Mouse (Mus musculus): Measurements from ENCODE around the gene Pex10. TPM values are rescaled to one million over a fixed set of nuclear protein-coding genes. Genes with fewer than 3 reads are reported as not detected.

Gene Pex10
- polyA plus RNA-seq, 1 experiment, result 3.1 TPM

- Histone ChIP-seq H3K27me3 (ENCODE audit: control insufficient read depth, insufficient read depth, low read length) (no peaks in the 10 kb centered on the region), H3K4me3 (ENCODE audit: control insufficient read depth, low read depth, low read length) (no peak overlapping the region), H3K36me3 (ENCODE audit: control insufficient read depth, insufficient read depth, low read length) (no peaks in the 10 kb centered on the region), H3K4me1 (ENCODE audit: control insufficient read depth, insufficient read depth, low read length) (no peaks in the 10 kb centered on the region), H3K27ac (ENCODE audit: control insufficient read depth, insufficient read depth, low read depth, low read length) (no peak overlapping the region)
- TF ChIP-seq CTCF (IDR thresholded peaks at IDR 0.05; ENCODE audit: control insufficient read depth, insufficient read depth, insufficient replicate concordance, low read depth, low read length) (no peak), POLR2A (IDR thresholded peaks at IDR 0.05; ENCODE audit: control insufficient read depth, low read depth, low read length) (no peak)
These were observed 44.5 kb upstream of the Pex10 start for GRCm38 (mm10) chr4:155022228-155022855.

DNA sequence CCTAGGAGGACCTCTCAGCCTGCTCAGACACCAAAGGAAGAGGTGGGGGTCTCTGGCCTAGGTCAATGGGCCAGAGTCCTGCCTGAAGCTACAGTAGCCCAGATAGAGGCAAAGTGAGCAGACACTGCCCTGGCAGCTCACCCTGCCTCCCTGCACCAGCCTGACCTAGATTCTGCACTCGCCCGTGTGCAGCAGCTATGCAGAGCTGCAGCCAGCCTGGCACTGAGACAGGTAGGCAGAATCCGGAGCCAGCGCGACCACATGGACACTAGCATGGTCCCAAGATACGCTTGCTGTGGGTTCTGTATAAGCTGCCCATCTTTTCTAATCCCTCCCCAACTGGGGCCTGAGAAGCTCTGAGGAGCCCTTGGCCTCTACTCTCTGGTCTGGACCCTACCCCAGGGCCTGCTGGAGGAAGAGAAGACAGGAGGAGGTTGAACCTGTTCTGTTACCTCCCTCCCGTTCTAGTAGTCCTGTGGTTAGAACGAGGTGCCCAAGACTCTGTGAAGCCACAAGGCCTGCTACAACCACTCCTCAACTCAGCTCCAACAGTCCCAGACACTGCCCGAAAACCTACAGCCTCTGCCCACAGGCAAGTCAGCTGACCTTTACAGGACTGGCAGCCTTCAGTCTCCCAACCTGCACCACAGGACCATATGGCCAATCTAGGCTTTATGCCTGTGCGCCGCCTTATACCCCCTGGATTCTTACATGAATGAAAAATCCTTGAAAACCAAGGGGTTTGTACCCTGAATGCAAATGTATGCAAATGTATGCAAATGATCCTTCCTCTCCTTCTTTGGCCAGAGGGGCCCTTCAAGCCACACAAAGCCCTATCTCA is 42.4 kb upstream of the Pex10 start:
- H3K4me3 ChIP-seq (ENCODE audit: control insufficient read depth, low read depth, low read length), result no peak overlapping the region
- H3K27me3 ChIP-seq (ENCODE audit: control insufficient read depth, insufficient read depth, low read length), result no peaks in the 10 kb centered on the region
- no peak overlapping the region for H3K27ac ChIP-seq (ENCODE audit: control insufficient read depth, insufficient read depth, low read depth, low read length)
- H3K4me1 ChIP-seq (ENCODE audit: control insufficient read depth, insufficient read depth, low read length), result no peaks in the 10 kb centered on the region
- TF ChIP-seq CTCF (IDR thresholded peaks at IDR 0.05; ENCODE audit: control insufficient read depth, insufficient read depth, insufficient replicate concordance, low read depth, low read length) (no peak), POLR2A (IDR thresholded peaks at IDR 0.05; ENCODE audit: control insufficient read depth, low read depth, low read length) (no peak)
- no peaks in the 10 kb centered on the region for H3K36me3 ChIP-seq (ENCODE audit: control insufficient read depth, insufficient read depth, low read length)

DNA sequence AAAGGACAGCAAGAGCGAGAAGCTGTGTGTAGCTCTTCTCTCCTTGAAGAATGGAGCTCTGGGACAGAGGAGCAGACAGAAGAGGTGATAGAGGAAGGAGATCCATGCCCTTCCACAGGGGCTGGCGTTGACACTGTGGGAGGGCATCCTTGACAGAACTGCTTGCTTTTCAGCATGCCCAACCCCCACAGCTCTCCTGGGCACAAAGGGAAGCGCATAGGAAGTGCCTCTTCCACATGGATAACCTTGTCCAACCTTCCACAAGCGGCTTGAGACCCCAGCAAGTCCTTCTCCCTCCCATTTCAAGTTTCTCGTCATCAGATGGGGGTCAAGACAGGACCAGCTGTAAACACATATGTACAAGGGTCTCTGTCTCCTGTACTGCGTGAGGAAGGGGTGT is 33.7 kb upstream of the Pex10 start:
- H3K36me3 ChIP-seq (ENCODE audit: control insufficient read depth, insufficient read depth, low read length), result no peaks in the 10 kb centered on the region
- no peak for TF ChIP-seq POLR2A (IDR thresholded peaks at IDR 0.05; ENCODE audit: control insufficient read depth, low read depth, low read length)
- no peak for TF ChIP-seq CTCF (IDR thresholded peaks at IDR 0.05; ENCODE audit: control insufficient read depth, insufficient read depth, insufficient replicate concordance, low read depth, low read length)
- no peaks in the 10 kb centered on the region for H3K27me3 ChIP-seq (ENCODE audit: control insufficient read depth, insufficient read depth, low read length)
- no peak overlapping the region for H3K27ac ChIP-seq (ENCODE audit: control insufficient read depth, insufficient read depth, low read depth, low read length)
- H3K4me1 ChIP-seq (ENCODE audit: control insufficient read depth, insufficient read depth, low read length), result no peaks in the 10 kb centered on the region
- H3K4me3 ChIP-seq (ENCODE audit: control insufficient read depth, low read depth, low read length), result no peak overlapping the region

GRCm38 (mm10) chr4:155034202-155034601 is 32.6 kb upstream of the Pex10 start:
- H3K27me3 ChIP-seq (ENCODE audit: control insufficient read depth, insufficient read depth, low read length), result no peaks in the 10 kb centered on the region
- no peaks in the 10 kb centered on the region for H3K4me1 ChIP-seq (ENCODE audit: control insufficient read depth, insufficient read depth, low read length)
- no peak for TF ChIP-seq CTCF (IDR thresholded peaks at IDR 0.05; ENCODE audit: control insufficient read depth, insufficient read depth, insufficient replicate concordance, low read depth, low read length)
- TF ChIP-seq POLR2A (IDR thresholded peaks at IDR 0.05; ENCODE audit: control insufficient read depth, low read depth, low read length), result no peak
- H3K27ac ChIP-seq (ENCODE audit: control insufficient read depth, insufficient read depth, low read depth, low read length), result no peak overlapping the region
- H3K36me3 ChIP-seq (ENCODE audit: control insufficient read depth, insufficient read depth, low read length), result no peaks in the 10 kb centered on the region
- no peak overlapping the region for H3K4me3 ChIP-seq (ENCODE audit: control insufficient read depth, low read depth, low read length)

DNA sequence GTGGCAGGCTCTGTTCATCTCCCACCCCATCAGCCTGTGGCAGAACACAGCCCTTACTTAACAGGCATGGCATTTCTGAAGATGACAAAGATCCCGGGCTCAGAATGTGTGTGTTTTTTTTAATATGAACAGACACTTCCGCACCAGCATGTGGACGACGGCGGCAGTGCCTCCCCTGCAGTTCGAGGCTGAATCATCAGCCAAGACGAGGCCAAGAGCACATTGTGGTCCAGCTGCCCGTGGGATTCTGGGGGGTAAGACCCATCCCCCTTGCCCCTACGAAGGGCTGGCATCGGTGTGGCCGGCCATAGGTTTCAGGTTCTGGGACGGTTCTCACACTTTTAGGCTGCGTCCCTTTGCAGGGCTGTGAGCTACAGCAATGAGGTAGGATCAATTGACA is 32.0 kb upstream of the Pex10 start:
- H3K36me3 ChIP-seq (ENCODE audit: control insufficient read depth, insufficient read depth, low read length), result no peaks in the 10 kb centered on the region
- no peak overlapping the region for H3K4me3 ChIP-seq (ENCODE audit: control insufficient read depth, low read depth, low read length)
- TF ChIP-seq CTCF (IDR thresholded peaks at IDR 0.05; ENCODE audit: control insufficient read depth, insufficient read depth, insufficient replicate concordance, low read depth, low read length) (no peak), POLR2A (IDR thresholded peaks at IDR 0.05; ENCODE audit: control insufficient read depth, low read depth, low read length) (no peak)
- H3K27ac ChIP-seq (ENCODE audit: control insufficient read depth, insufficient read depth, low read depth, low read length), result no peak overlapping the region
- no peaks in the 10 kb centered on the region for H3K4me1 ChIP-seq (ENCODE audit: control insufficient read depth, insufficient read depth, low read length)
- no peaks in the 10 kb centered on the region for H3K27me3 ChIP-seq (ENCODE audit: control insufficient read depth, insufficient read depth, low read length)

GRCm38 (mm10) chr4:155040197-155040596 is 26.6 kb upstream of the Pex10 start:
- Histone ChIP-seq H3K4me3 (ENCODE audit: control insufficient read depth, low read depth, low read length) (no peak overlapping the region), H3K4me1 (ENCODE audit: control insufficient read depth, insufficient read depth, low read length) (peaks cover 13% of the 10 kb centered on the region), H3K27me3 (ENCODE audit: control insufficient read depth, insufficient read depth, low read length) (no peaks in the 10 kb centered on the region), H3K27ac (ENCODE audit: control insufficient read depth, insufficient read depth, low read depth, low read length) (no peak overlapping the region), H3K36me3 (ENCODE audit: control insufficient read depth, insufficient read depth, low read length) (no peaks in the 10 kb centered on the region)
- no peak for TF ChIP-seq POLR2A (IDR thresholded peaks at IDR 0.05; ENCODE audit: control insufficient read depth, low read depth, low read length)
- no peak for TF ChIP-seq CTCF (IDR thresholded peaks at IDR 0.05; ENCODE audit: control insufficient read depth, insufficient read depth, insufficient replicate concordance, low read depth, low read length)

DNA sequence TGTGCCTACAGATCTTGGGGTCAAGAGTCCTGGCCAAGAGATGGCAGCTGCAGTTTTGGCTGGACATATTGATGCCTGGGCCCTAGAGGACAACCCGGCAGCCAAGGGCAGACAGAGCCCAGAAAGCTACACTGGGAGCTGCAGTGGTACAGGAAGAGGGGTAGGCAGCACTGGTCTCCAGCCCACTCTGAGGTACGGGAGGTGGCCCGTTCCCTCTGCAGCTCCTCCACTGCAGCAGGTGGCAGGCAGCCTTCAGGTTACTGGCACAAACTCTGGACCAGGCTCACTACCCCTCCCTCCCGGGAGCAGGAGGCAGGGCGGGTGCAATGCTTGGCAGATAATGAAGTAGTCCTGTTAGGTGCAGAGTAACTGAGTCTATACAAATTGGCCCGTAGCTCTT is 26.1 kb upstream of the Pex10 start:
- H3K27ac ChIP-seq (ENCODE audit: control insufficient read depth, insufficient read depth, low read depth, low read length), result no peak overlapping the region
- no peak for TF ChIP-seq POLR2A (IDR thresholded peaks at IDR 0.05; ENCODE audit: control insufficient read depth, low read depth, low read length)
- TF ChIP-seq CTCF (IDR thresholded peaks at IDR 0.05; ENCODE audit: control insufficient read depth, insufficient read depth, insufficient replicate concordance, low read depth, low read length), result no peak
- no peaks in the 10 kb centered on the region for H3K36me3 ChIP-seq (ENCODE audit: control insufficient read depth, insufficient read depth, low read length)
- no peaks in the 10 kb centered on the region for H3K27me3 ChIP-seq (ENCODE audit: control insufficient read depth, insufficient read depth, low read length)
- H3K4me3 ChIP-seq (ENCODE audit: control insufficient read depth, low read depth, low read length), result no peak overlapping the region
- peaks cover 13% of the 10 kb centered on the region for H3K4me1 ChIP-seq (ENCODE audit: control insufficient read depth, insufficient read depth, low read length)
